Mouse (Mus musculus): ENCODE measurements around the gene Pogz.

Pogz gene

DNA sequence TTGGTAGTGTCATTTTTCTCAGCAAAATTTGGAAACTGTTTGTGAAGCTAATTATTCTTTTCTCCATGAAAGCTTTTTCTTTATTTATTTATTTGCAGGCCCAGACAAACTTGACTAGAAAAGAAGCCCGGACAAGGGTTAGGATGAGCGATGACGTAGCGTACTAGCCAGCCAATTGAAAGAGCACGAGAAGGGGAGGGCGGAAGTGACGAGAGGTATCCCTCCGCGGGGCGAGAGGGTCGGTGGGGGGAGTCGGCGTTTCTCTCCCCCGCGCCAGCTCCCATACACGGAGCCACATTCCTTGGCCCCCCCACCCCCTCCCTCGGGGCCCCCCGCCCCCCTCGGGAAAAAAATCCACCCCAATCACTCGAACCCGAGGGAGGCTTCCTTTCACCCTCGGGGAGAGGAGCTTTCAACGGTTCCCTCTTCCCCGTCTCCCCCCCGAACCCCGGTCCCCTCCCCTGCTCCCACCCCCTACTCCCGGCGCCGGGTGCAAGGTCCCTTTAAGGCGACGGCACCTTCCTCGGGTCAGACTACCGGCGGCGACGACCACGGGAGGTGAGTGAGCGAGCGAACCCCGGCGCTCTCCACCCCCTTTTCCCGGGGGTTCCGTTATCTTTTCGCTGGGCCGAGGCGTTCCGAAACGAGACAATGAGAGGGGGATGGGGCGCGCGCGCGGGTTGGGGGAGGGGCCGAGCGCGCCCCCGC, at the start of gene Pogz:
Gene Pogz, plus strand, starts transcription at position 385 of the 708 bp plus-strand sequence.
- DNase-seq: peak; percentile 94 to 98

DNA sequence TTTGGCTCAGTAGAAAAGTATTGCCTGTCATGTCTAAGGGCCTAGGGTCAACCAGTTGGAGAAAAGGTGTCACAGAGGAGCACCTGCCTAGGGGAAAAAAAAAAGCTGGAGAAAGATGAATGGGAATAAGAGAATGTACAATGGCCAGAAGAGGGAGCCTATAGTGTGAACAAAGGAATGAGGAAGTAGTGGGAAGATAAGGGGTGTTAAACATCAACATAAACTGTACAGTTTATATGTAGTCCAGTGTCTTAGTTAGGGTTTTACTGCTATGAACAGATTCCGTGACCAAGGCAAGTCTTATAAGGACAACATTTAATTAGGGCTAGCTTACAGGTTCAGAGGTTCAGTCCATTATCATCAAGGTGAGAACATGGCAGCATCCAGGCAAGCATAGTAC, 48.3 kb upstream of the Pogz start:
- no peak for DNase-seq

DNA sequence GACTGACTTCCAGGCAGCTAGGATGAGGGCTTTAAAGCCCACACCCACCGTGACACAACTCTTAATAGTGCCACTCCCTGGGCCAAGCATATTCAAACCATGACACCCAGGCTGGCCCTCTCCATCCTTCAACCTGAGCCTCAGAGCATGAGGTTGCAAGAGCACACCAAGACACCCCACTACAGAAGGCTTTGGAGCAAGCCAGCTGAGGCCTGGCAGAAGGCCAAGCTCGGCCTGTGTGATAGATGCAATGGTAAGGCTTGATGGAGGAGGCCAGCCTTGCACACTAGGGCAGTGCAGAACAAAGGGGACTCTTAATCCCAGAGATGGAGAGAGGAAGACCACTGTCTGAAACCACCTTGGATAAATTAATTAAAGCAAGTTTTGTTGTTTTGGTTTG, 47.9 kb upstream of the Pogz start:
- peak in 1 of 2 experiments; percentile 30 for DNase-seq

DNA sequence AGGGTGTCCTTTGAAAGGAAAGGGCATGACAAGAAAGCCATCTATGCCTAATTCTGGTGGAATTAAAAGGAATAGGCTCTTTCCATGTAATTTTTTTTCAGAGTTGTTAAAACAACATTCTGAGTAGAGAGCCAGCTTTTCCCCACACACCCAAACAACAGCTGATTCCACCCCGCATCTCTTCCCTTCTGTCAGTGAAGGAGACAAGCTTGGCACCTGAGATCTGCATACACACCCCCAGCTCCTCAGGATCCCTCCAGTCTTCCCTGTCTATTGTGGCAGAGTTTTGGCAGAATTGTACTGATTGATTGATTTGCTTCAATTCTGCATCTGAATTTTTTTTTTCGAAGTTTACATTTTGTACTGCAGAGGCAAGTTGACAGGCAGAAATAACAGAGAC, 45.1 kb upstream of the Pogz start:
- DNase-seq: no peak

DNA sequence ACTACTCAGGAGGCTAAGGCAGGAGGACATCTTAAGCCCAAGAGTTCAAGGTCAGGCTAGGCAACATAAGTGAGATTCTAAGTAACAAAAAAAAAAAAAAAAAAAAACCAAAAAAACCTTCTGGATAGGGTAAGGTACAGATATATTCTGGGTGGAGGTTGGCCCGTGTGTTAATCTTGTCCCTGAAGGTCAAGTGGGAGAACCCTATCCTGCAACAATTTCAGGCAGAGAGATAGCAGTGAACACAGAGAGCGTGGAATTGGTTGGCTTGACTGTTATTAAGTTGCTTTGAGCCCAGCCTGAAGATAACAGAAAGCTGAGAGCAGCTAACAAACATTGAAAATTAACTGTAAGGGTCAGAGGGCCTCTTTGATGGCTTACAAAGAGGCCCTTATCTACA, 43.7 kb upstream of the Pogz start:
- no peak for DNase-seq

DNA sequence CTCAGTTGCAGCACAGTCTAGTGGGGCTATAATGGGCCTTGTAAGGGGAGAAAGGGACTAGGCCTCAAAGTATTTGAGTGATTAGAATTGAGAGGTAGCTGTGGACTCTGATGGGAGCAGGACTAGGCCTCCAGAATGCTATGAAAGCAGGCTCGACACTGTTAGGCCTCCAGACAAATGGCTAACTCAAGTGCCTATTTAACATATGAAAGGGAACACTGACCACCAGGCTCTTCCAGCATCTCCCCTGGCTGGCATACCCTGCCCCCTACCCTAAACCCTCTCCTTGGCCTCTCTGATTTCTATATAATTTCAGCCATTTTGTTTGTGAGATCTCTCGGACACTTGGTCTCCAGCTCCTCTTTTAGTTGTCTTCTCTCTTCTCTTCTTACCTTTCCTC, 43.0 kb upstream of the Pogz start:
- no peak for DNase-seq

DNA sequence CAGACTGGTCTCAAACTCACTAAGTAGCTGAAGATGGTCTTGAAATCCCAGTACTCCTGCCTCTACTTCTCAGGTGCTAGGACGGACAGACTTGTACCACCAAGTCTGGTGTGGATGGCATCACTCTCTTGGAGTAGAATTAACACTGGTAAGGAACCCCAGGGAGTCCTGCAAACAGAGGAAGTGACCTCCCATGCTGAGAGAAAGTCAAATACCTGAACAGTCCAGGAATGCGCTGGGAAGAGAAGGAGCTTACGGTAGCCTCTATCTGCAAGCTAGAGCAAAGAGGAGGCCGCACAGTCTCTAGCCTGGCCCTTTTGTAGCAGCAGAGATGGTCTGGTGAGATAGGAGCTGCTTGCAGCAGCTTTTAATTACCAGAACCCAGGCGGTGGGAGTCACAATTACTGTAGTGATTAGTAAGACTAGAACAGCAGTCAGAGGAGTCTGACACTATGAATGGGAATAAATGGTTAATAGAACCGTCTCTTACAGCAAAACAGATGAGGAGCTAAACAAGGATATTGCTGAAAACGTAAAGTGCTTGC, 41.7 kb upstream of the Pogz start:
- no peak for DNase-seq

DNA sequence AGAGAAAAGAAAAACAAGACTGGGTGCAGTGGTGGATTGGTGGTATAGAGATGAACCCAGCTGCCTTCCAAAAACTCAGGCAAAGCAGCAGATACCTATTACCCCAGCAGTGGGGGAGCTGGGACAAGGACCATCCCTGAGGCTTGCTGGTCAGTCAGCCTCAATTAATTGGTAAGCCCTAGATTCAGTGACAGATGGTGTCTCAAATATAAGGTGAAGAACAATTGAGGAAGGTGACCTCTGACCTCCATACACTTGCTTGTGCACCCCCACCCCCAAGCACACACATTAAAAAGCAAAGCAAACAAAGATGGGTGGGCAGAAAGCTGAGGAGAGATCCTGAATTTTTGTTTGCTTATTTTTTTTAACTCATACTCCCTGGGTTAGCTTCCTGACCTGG, 41.2 kb upstream of the Pogz start:
- no peak for DNase-seq

DNA sequence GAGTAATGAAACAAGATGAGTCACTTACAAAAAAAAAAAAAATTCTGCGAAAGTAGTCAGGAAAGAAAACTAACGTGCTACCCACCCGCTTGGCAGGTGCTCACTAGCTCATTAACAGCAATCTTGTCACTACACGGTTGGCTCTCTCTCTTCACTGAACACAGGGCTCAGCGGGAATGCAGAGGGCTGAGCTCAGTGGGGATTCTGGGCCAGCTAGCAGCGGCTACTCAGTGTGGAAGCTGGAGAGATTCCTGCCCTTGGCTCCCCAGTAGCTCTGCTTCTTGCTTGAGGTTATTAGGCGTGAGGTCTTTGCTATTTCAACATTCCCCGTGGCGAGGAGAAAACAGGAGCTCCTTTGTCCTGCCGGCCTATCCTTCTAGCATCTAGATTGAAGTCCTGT, 33.2 kb upstream of the Pogz start:
- DNase-seq: peak; percentile 28 to 30

DNA sequence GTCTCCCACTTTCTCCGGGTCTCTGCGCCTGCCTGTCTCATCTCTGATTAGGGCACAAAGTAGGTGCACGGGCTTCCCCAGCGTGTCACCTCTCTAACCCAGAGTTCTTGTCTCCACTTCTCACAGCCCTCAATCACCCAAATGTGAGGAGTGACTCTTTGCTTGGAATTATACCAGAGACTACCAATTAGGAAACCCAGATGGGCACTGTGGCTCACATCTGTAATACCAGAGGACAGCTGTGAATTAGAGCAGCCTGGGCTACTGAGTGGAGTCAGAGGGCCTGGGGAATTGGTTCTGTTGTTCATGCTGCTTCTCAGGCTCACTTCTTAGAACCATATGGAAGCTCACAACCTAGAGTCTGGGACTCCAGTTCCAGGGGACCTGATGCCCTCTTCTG, 32.4 kb upstream of the Pogz start:
- no peak for DNase-seq

DNA sequence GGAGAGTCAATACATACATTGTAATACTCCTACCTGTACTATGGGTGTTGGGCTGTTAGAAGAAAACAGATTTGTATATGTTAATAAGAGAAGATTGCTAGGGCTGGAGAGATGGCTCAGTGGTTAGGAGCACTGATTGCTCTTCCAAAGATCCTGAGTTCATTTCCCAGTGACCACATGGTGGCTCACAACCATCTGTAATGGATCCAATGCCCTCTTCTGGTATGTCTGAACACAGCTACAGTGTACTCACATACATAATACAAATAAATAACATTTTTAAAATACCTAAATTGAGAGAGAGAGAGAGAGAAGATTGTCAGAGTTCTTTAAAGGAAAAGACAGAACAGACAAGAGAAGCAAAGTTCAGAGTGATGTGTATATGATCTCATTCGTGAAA, 29.1 kb upstream of the Pogz start:
- no peak for DNase-seq

DNA sequence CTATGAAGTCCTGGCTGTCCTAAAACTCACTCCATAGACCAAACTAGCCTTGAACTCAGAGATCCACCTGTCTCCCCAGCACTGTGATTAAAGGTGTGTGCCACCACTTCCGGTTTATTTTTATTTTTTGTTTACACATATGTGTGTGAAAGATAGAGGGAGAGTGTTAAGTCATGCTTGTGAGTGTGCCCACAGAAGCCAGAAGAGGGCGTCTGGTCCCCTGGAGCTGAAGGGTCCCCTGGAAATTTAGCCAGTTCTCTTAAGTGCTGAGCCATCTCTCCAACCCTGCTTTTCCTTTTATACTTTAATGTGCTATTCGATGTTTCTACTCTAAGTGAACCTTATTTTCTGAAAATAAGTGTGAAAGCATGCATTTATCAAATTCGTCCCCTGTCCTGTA, 25.7 kb upstream of the Pogz start:
- DNase-seq: peak; percentile 30 to 31

DNA sequence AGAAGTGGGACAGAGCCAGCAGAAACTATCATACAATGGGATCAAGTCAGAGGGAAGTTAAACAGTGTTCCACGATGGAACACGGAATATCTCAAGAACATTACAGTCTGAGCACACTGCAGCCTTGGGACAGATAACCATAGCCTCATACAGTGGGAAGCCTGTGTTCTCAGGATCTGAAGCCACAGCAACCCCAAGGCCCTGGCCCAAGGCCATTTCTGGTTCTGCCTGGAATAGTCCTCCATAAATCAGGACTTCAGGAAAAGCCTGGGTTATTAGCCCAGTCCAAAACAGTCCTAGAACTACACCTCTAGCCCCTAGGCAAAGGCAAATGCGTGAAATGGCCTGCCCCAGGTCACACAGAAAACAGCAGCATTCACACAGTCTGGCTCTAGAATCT, 23.7 kb upstream of the Pogz start:
- DNase-seq: no peak

DNA sequence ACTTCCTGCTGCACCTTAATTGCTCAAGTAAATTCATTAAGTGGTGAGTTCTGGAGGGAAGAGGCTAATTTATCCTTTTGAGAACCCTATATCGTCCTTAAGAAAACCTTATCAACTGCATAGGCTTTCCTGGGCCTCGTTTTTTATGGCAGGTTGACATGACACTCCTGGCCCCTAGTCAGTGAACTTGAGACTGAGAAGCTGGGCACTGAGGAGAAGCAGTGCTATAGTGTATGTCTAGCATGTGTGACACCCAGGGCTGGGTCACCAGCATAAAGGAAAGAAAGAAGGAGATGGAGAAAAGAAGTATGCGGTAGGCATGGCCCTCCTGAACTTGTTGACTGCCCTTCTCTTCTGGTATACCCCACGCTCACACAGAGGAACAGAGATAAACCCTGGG, 23.3 kb upstream of the Pogz start:
- DNase-seq: no peak

DNA sequence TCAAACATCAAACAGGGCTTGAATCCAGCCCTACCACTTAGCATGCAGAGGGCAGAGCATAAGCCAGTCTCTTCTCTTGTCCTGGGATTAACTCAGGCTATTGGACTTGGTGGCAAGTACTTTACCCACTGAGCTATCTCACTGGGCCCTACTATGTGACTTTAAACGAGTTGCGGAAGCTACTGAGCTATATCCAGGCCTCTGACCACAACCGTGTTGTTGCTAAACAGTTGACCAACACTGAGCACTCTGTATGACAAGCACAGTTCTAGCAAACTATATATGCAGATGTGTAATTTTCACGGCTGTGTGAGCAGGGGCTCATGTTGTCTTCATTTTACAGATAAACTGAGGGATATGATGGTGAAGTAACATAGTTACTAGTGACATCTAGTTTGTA, 22.7 kb upstream of the Pogz start:
- DNase-seq: no peak

DNA sequence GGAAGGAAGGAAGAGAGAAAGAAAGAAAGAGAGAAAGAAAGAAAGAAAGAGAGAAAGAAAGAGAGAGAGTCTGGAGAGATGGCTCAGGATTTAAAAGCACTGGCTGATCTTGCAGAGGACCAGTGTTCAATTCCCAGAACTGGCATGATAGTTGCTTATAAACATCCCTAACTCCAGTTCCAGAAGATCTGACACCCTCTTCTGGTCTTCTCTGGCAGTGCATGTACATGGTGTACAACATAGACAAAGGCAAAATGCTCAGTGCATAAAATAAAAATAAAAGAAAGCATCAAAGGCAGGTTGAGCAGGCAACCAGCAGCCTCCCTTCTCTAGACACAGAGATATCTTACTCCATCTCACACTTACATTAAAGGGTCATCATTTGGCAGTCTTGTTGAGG, 21.8 kb upstream of the Pogz start:
- DNase-seq: no peak

DNA sequence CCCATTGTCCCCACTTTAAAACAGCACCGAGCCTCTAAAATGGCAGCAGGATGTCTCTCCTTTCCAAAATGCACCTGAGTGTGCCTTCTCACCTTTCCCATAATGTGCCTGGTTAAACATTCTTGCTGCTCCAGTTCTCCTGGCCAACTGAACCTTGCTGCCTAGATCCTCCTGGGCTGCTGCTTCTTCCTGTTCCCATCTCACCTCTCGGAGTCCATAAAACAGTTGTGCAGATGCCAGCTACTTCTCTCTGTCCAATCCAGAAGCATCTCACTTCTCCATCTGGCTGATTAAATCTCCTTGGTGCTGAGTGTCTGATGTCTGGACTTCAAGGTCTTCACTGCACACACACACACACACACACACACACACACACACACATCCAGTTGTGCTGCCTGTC, 19.6 kb upstream of the Pogz start:
- DNase-seq: no peak

DNA sequence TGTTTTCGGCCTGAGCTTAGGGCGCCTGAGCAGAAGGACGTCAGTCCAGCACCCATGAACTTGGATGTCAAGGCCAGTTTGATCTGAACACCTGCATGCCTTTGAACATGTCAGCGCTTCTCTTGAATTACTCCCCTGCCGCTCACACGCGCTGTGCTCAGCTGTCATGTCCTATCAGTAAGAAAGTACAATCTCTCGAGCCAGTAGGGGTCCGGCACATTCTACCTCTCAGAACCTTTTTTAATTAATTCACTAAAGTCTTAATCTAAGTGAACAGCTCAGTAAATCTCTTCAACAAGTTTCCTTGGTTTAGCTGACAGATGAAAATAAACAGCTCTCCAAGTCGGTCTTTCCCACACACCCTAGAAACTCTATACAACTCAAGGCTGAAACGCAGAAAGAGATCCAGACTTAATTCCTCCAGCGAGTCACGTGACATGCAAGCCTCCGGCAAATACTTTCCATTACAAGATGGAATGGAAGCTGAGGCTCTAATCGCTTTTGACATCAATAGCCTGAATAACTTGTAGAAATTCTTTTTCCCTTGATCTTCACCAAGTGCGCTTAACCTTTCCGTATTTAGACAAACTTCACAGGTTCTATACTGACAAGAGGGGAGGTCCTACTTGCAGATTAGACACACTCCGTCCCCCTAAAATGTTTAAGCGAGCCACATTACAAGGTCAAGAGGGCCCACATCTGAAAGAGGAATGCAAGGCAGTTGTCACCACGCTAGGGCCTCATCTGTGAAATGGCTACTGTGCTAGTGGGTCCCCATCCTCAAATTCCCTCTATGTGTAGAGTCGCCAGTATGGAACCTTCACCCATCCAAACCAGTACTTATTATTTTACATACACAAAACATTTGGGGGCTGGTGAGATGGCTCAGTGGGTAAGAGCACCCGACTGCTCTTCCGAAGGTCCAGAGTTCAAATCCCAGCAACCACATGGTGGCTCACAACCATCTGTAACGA, 17.6 kb upstream of the Pogz start:
- DNase-seq: no peak

DNA sequence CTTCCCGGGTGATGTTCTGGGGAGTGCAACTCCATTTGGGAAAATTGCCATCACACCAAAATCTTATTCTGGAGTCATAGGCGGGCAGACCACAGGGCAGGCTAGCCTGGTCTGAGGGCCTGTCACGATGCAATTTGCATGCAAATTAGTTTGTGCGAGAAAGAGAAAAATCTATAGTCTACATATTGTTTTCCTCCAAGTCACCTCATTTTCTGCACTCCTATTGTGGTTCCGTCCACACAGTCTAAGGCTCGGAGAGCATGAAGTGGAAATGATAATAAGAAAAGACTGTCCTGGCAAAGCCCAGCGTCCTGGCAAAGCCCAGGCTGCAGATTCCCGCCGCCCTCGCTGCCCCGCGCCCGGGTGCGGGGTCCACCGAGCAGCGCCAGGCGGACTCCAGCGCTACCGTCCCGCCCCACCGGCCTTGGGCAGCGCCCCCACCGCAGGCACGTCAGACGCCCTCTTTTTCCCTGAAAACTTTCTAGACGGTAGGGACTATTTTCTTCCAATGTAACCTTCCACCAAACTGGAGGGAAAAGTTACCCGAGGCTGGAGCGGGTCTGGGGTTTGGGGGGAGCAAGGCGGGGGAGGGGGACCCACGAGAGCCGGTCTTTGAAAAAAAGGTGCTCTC, 16.2 kb upstream of the Pogz start:
- peak; percentile 36 to 60 for DNase-seq

DNA sequence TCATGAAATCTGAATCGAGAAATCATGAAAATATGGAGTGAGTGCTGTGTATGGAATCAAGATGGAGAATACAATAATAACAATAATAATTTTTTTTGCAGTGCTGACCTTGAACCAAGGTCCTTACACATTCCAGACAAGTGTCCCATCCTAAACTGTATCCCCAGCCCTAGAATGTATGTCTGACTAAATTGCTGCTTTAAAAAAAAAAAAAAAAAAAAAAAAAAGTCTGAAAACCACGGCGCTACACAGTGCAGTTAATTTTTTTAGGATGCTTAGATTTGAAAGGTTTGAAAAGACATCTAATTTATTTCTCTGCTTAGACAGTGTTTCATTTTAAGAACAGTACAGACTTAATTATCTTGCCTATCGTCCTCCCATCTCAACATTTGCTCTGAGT, 15.3 kb upstream of the Pogz start:
- DNase-seq: no peak

DNA sequence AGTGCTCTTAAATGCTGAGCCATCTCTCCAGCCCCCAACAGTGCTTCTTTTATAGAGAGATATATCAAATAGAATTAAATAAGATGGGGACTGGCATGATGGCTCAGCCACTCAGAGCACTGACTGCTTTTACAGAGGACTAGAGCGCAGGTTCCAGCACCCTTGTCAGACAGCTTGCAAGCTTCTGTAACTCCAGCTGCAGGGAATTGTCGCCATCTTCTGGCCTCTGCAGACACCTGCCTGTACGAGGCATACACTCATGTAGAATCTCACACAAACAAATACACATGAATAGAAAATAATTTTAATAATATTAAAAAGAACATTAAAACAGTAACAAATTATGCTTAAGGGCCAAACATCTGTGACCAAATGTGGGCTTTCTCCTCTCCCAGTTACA, 13.3 kb upstream of the Pogz start:
- DNase-seq: no peak

DNA sequence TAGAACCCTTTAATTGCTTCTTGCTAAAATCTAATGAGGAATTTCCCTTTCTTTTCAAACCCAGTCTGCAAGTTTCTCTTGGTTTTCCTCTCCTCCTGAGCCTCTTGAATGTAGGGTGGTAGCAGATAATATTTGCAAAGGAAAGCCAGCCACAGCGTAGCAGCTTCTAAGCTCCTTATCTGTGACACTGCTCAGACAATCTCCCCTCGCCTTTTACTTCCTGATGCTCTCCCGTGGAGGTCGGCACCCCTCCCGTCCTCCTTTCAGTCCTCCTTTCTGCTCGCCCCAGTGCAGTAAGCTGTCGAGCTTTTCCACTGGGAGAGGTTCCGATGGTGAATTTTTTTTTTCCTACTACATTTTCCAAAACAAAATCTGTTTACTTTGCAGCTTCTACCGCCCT, 5.3 kb upstream of the Pogz start:
- no peak for DNase-seq

DNA sequence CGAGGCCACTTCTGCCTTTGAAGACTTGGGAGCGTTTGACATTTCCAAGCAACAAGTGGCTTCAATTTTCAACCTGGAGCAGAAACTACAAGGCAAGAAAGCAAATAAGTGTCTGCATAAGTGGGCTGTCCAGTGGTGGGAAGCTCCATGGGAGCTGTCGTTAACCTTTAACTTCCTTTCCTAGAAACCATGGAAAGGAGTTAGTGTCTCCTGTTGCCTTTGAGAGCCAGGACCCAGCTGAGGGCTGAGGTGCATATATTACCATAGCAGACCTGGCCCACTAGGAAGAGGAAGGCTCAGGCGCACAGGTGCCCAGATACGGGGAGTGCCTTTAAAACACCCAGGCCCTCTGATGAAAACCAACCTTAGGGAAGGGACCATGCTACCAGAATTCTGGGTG, 4.7 kb upstream of the Pogz start:
- DNase-seq: no peak

DNA sequence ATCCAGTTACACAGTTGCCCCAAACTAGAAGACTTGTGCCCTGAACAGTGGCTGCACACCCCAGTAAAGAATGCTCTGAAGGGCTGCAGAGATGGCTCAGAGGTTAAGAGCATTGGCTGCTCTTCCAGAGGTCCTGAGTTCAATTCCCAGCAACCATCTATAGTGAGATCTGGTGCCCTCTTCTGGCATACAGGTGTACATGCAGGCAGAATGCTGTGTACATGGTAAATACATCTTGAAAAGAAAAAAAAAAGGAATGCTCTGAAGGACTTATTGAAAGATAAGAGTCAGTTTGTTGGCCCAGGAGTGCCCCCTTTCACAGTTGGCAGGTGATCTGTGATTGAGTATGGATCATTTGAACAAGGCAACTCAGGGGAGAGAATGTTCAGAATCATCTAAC, 4.0 kb upstream of the Pogz start:
- no peak for DNase-seq
